Mouse (Mus musculus): ENCODE data around the gene Tmem119. TPM values are rescaled to one million over a fixed set of nuclear protein-coding genes. Genes with fewer than 3 reads are reported as not detected.

Tmem119 gene
- 23.6 and 25.1 TPM in 2 replicates for polyA plus RNA-seq (2016; fragmentation: Nextera tagmentation; extraction: Ambion mirVana)

GRCm38 (mm10) chr5:113800280-113800679, at the start of gene Tmem119:
Gene Tmem119 (minus strand): TSS chr5:113800516.
- DNase-seq (ENCODE audit: low spot score): peak; percentile 72
- peaks cover 41% of the 10 kb centered on the region for H3K4me1 ChIP-seq
- peak within 1 kb of the TSS; percentile 55; the same call in 1 of the 2 replicates for H3K27ac ChIP-seq (replicated peaks)
- H3K36me3 ChIP-seq: no peaks in the 10 kb centered on the region
- peak within 1 kb of the TSS; percentile 34 for H3K4me3 ChIP-seq
- peaks cover 46% of the 10 kb centered on the region for H3K27me3 ChIP-seq (ENCODE audit: low read depth, poor library complexity, severe bottlenecking)
- WGBS: 1% methylated on average over 11 of the region's 11 CpGs
- no peaks in the 10 kb centered on the region for H3K9me3 ChIP-seq (replicated peaks)

GRCm38 (mm10) chr5:113847636-113848035, 47.3 kb upstream of the Tmem119 start:
- peaks cover 99% of the 10 kb centered on the region for H3K36me3 ChIP-seq
- 91% methylated on average over 9 of the region's 9 CpGs for WGBS
- no peak for DNase-seq (ENCODE audit: low spot score)

GRCm38 (mm10) chr5:113846656-113847055, 46.3 kb upstream of the Tmem119 start:
- no peak for DNase-seq (ENCODE audit: low spot score)
- 94% methylated on average over 8 of the region's 8 CpGs for WGBS
- Histone ChIP-seq H3K36me3 (peaks cover 100% of the 10 kb centered on the region), H3K27ac (replicated peaks) (no peak overlapping the region), H3K9me3 (replicated peaks) (no peaks in the 10 kb centered on the region), H3K4me1 (no peaks in the 10 kb centered on the region), H3K4me3 (no peak overlapping the region), H3K27me3 (ENCODE audit: low read depth, poor library complexity, severe bottlenecking) (no peaks in the 10 kb centered on the region)

More at GRCm38 (mm10) chr5:113847636-113848035, 47.3 kb upstream of the Tmem119 start:
- Histone ChIP-seq H3K4me3 (no peak overlapping the region), H3K27me3 (ENCODE audit: low read depth, poor library complexity, severe bottlenecking) (no peaks in the 10 kb centered on the region), H3K9me3 (replicated peaks) (no peaks in the 10 kb centered on the region), H3K27ac (replicated peaks) (no peak overlapping the region), H3K4me1 (no peaks in the 10 kb centered on the region)

- Histone ChIP-seq H3K27me3 (ENCODE audit: low read depth, poor library complexity, severe bottlenecking) (no peaks in the 10 kb centered on the region), H3K4me3 (no peak overlapping the region), H3K4me1 (no peaks in the 10 kb centered on the region), H3K27ac (replicated peaks) (no peak overlapping the region), H3K36me3 (peaks cover 98% of the 10 kb centered on the region), H3K9me3 (replicated peaks) (no peaks in the 10 kb centered on the region)
- DNase-seq (ENCODE audit: low spot score): no peak
- 90% methylated on average over 8 of the region's 8 CpGs for WGBS
Measured at GRCm38 (mm10) chr5:113845627-113846026, 45.3 kb upstream of the Tmem119 start.

- DNase-seq (ENCODE audit: low spot score): peak; percentile 39
- H3K27ac ChIP-seq (replicated peaks): no peak overlapping the region
- H3K4me1 ChIP-seq: no peaks in the 10 kb centered on the region
- H3K4me3 ChIP-seq: no peak overlapping the region
- 79% methylated on average over 7 of the region's 7 CpGs for WGBS
- H3K36me3 ChIP-seq: peaks cover 96% of the 10 kb centered on the region
- H3K27me3 ChIP-seq (ENCODE audit: low read depth, poor library complexity, severe bottlenecking): no peaks in the 10 kb centered on the region
- no peaks in the 10 kb centered on the region for H3K9me3 ChIP-seq (replicated peaks)
Measured at GRCm38 (mm10) chr5:113844721-113845120, 44.4 kb upstream of the Tmem119 start.

- no peaks in the 10 kb centered on the region for H3K27me3 ChIP-seq (ENCODE audit: low read depth, poor library complexity, severe bottlenecking)
- H3K36me3 ChIP-seq: peaks cover 93% of the 10 kb centered on the region
- no peaks in the 10 kb centered on the region for H3K4me1 ChIP-seq
- no peaks in the 10 kb centered on the region for H3K9me3 ChIP-seq (replicated peaks)
- no peak overlapping the region for H3K4me3 ChIP-seq
- no peak overlapping the region for H3K27ac ChIP-seq (replicated peaks)
- DNase-seq (ENCODE audit: low spot score): no peak
- 92% methylated on average over 15 of the region's 15 CpGs for WGBS
Measured at GRCm38 (mm10) chr5:113844106-113844505, 43.8 kb upstream of the Tmem119 start.

GRCm38 (mm10) chr5:113842906-113843305, 42.6 kb upstream of the Tmem119 start:
- no peak overlapping the region for H3K4me3 ChIP-seq
- DNase-seq (ENCODE audit: low spot score): no peak
- peaks cover 84% of the 10 kb centered on the region for H3K36me3 ChIP-seq
- no peaks in the 10 kb centered on the region for H3K4me1 ChIP-seq
- H3K27ac ChIP-seq (replicated peaks): 0 out of 2 replicates have a peak overlapping the region, but pooled peaks have one; percentile 18
- no peaks in the 10 kb centered on the region for H3K27me3 ChIP-seq (ENCODE audit: low read depth, poor library complexity, severe bottlenecking)
- 95% methylated on average over 9 of the region's 9 CpGs for WGBS
- no peaks in the 10 kb centered on the region for H3K9me3 ChIP-seq (replicated peaks)

GRCm38 (mm10) chr5:113842244-113842643, 41.9 kb upstream of the Tmem119 start:
- peaks cover 78% of the 10 kb centered on the region for H3K36me3 ChIP-seq
- no peak overlapping the region for H3K27ac ChIP-seq (replicated peaks)
- no peak for DNase-seq (ENCODE audit: low spot score)
- 94% methylated on average over 9 of the region's 9 CpGs for WGBS
- H3K9me3 ChIP-seq (replicated peaks): no peaks in the 10 kb centered on the region
- no peak overlapping the region for H3K4me3 ChIP-seq
- no peaks in the 10 kb centered on the region for H3K27me3 ChIP-seq (ENCODE audit: low read depth, poor library complexity, severe bottlenecking)
- no peaks in the 10 kb centered on the region for H3K4me1 ChIP-seq

GRCm38 (mm10) chr5:113841243-113842225, 41.2 kb upstream of the Tmem119 start:
- Histone ChIP-seq H3K4me1 (no peaks in the 10 kb centered on the region), H3K27ac (replicated peaks) (no peak overlapping the region), H3K9me3 (replicated peaks) (no peaks in the 10 kb centered on the region), H3K27me3 (ENCODE audit: low read depth, poor library complexity, severe bottlenecking) (no peaks in the 10 kb centered on the region), H3K36me3 (peaks cover 71% of the 10 kb centered on the region), H3K4me3 (no peak overlapping the region)
- DNase-seq (ENCODE audit: low spot score): no peak
- WGBS: 90% methylated on average over 23 of the region's 23 CpGs

GRCm38 (mm10) chr5:113840443-113840842, 40.1 kb upstream of the Tmem119 start:
- Histone ChIP-seq H3K36me3 (peaks cover 60% of the 10 kb centered on the region), H3K4me1 (no peaks in the 10 kb centered on the region), H3K27ac (replicated peaks) (no peak overlapping the region), H3K9me3 (replicated peaks) (no peaks in the 10 kb centered on the region), H3K4me3 (no peak overlapping the region), H3K27me3 (ENCODE audit: low read depth, poor library complexity, severe bottlenecking) (no peaks in the 10 kb centered on the region)
- no peak for DNase-seq (ENCODE audit: low spot score)
- WGBS: 93% methylated on average over 4 of the region's 4 CpGs

GRCm38 (mm10) chr5:113836961-113837360, 36.6 kb upstream of the Tmem119 start:
- WGBS: 91% methylated on average over 10 of the region's 10 CpGs
- Histone ChIP-seq H3K27ac (replicated peaks) (no peak overlapping the region; the same call in 1 of the 2 replicates), H3K27me3 (ENCODE audit: low read depth, poor library complexity, severe bottlenecking) (no peaks in the 10 kb centered on the region), H3K4me1 (peaks cover 5% of the 10 kb centered on the region; the same call in 1 of the 2 replicates), H3K36me3 (peaks cover 25% of the 10 kb centered on the region), H3K4me3 (no peak overlapping the region), H3K9me3 (replicated peaks) (no peaks in the 10 kb centered on the region)
- DNase-seq (ENCODE audit: low spot score): no peak

- DNase-seq (ENCODE audit: low spot score): no peak
- 78% methylated on average over 16 of the region's 16 CpGs for WGBS
- Histone ChIP-seq H3K36me3 (peaks cover 3% of the 10 kb centered on the region; the same call in 1 of the 2 replicates), H3K4me1 (peaks cover 7% of the 10 kb centered on the region), H3K9me3 (replicated peaks) (no peaks in the 10 kb centered on the region), H3K4me3 (no peak overlapping the region), H3K27ac (replicated peaks) (no peak overlapping the region), H3K27me3 (ENCODE audit: low read depth, poor library complexity, severe bottlenecking) (no peaks in the 10 kb centered on the region)
Measured at GRCm38 (mm10) chr5:113833316-113833947, 33.1 kb upstream of the Tmem119 start.
